Mouse (Mus musculus) heart, adult 2 months (tissue): Measurements from ENCODE around the gene Slc35e2.

ENCODE experiments used
- CTCF ChIP-seq: fragments of 200-600 bp; IDR thresholded peaks from 2 replicates; pipeline ENCODE4 v1.8.1; 2022; ENCODE audit warnings: antibody characterized with exemption, mild to moderate bottlenecking, moderate library complexity
- POLR2A ChIP-seq: fragments of 200-500 bp; IDR thresholded peaks from 2 replicates; pipeline ENCODE4 v1.6.1; 2011; ENCODE audit warnings: mild to moderate bottlenecking, low read depth, low read length, control low read depth; ENCODE audit not compliant: insufficient read depth

DNA sequence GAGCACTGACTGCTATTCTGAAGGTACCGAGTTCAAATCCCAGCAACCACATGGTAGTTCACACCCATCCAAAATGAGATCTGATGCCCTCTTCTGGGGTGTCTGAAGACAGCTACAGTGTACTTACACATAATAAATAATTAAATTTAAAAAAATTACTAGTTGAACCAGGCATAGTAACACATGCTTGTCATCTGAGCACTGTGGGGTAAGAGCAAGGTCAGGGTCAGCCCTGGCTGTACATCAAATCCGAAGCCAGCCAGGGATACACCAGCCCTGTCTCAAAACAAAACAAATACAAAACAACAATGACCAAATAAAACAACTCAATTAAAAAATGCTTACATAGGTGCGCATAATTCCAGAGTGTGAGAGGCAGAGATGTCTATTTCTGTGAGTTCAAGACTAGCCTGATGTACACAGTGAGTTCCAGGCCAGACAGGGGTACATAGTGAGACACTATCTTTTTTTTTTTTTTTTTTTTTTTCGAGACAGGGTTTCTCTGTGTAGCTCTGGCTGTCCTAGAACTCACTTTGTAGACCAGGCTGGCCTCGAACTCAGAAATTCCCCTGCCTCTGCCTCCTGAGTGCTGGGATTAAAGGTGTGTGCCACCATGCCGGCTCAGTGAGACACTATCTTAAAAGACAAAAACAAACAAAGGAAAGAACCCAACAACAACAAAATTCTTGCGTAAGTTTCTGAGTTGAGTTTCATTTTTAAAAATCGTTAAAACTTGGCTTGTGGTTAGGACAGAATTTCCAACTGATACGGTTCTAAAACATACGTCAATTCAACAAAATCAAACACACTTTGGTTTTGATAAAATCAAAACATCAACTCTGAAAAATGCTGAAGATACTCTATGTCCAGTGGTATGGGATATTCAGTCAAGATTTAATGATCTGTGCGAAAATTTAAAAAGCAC, 1.1 kb upstream of the Slc35e2 start:
- TF ChIP-seq POLR2A = no peak
- no peak for TF ChIP-seq CTCF
